Mouse (Mus musculus) embryonic fibroblast, embryonic 13.5 days (primary cell): Measurements from ENCODE around the gene Syt17. TPM values are rescaled to one million over a fixed set of nuclear protein-coding genes. Genes with fewer than 3 reads are reported as not detected.
A peak's percentile ranks its signal among the peaks of the same experiment; 100 is the strongest.

Source experiments
- H3K27ac ChIP-seq: 2 replicates; pipeline ENCODE4 v1.5.1; 2012; ENCODE audit warnings: low read length, control low read depth, inconsistent platforms; ENCODE audit not compliant: insufficient read depth
- H3K4me1 ChIP-seq: 2 replicates; pipeline ENCODE4 v1.6.1; 2011; ENCODE audit warnings: low read length; ENCODE audit not compliant: control insufficient read depth, insufficient read depth
- H3K4me3 ChIP-seq: 2 replicates; pipeline ENCODE4 v1.5.1; 2011; ENCODE audit warnings: mild to moderate bottlenecking, control low read depth, low read length; ENCODE audit not compliant: insufficient read depth
- CTCF ChIP-seq: IDR thresholded peaks from 2 replicates; pipeline ENCODE4 v1.5.1; 2011; ENCODE audit warnings: mild to moderate bottlenecking, control low read depth, low read length, moderate library complexity, borderline replicate concordance; ENCODE audit not compliant: insufficient read depth
- POLR2A ChIP-seq: IDR thresholded peaks from 2 replicates; pipeline ENCODE4 v1.6.1; 2011; ENCODE audit warnings: low read depth, mild to moderate bottlenecking, control low read depth, low read length, moderate library complexity
- polyA plus RNA-seq: library from polyadenylated mRNA; stranded (reverse); fragments of >200 nt; gene quantifications from 2 replicates; pipeline ENCODE4 v1.2.4, GENCODE M21; 2011; ENCODE audit warnings: low read depth; ENCODE audit not compliant: missing spikeins, insufficient read length

The Syt17 gene
- polyA plus RNA-seq, 1 experiment: 1.4 TPM

DNA sequence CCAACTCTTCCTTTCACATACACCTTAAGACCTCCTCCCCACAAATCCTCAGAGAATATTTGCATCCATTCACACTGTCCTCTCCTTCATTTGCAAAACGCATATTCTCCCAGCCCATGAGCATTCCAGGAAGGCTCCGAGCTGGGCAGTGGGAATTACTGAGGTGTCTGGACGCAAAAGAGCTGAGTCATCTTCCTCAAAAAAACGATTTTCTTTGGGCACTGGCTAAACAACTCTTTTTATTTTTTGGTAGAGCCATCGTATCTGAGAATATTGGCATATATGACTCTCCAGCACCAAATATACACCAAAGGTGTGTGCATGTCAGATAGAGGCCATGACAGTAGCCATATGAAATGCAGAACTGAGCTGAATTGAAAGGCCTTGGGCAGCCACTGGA, 38.9 kb upstream of the Syt17 start:
- Histone ChIP-seq H3K27ac (peak overlapping the region; percentile 49), H3K4me1 (peaks cover 8% of the 10 kb centered on the region), H3K4me3 (peak overlapping the region; percentile 37)
- TF ChIP-seq CTCF (no peak), POLR2A (no peak)

DNA sequence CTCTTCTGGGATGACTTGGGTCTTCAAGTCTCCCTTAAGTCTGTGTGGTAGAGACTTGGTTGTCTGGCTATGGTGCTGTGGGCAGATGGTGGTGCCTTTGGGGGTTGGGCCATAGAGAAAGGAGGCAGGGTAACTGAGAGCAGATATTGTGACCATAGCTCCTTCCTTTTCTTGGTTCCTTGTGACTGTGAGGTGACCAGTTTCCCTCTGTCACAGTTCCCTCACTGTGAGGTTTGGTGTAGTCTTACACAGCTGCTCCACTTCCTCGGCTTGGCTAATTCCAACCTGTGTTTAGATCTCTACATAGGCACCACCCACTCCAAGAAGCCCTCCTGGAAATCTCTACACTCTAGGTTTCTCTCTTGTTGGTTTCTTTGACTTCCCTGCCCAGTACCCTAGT, 36.0 kb upstream of the Syt17 start:
- H3K4me1 ChIP-seq: peaks cover 29% of the 10 kb centered on the region

DNA sequence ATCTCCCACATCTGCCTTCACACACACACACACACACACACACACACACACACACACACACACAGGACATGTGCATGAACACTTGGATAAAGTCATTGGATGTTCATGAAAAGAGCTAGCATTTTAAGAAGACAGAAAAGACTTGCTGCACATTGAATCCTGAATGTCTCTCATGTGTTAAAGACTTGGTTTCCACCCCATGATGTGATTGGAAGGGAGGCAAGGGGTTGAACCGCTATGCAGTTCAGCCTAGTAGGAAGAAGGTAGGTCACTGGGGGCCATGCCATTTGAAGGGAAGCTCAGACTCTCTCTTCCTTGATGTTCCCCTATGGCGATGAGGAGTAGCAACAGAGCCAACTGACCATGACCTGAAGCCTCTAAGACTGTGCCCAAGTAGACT, 34.0 kb upstream of the Syt17 start:
- peak overlapping the region; percentile 82 for H3K27ac ChIP-seq
- no peak overlapping the region for H3K4me3 ChIP-seq
- TF ChIP-seq POLR2A (no peak), CTCF (no peak)
- peaks cover 34% of the 10 kb centered on the region for H3K4me1 ChIP-seq

More for the DNA sequence above, 36.0 kb upstream of the Syt17 start:
- Histone ChIP-seq H3K4me3 (no peak overlapping the region), H3K27ac (no peak overlapping the region)
- TF ChIP-seq POLR2A (peak; percentile 22; the same call in 1 of the 2 replicates), CTCF (no peak)

DNA sequence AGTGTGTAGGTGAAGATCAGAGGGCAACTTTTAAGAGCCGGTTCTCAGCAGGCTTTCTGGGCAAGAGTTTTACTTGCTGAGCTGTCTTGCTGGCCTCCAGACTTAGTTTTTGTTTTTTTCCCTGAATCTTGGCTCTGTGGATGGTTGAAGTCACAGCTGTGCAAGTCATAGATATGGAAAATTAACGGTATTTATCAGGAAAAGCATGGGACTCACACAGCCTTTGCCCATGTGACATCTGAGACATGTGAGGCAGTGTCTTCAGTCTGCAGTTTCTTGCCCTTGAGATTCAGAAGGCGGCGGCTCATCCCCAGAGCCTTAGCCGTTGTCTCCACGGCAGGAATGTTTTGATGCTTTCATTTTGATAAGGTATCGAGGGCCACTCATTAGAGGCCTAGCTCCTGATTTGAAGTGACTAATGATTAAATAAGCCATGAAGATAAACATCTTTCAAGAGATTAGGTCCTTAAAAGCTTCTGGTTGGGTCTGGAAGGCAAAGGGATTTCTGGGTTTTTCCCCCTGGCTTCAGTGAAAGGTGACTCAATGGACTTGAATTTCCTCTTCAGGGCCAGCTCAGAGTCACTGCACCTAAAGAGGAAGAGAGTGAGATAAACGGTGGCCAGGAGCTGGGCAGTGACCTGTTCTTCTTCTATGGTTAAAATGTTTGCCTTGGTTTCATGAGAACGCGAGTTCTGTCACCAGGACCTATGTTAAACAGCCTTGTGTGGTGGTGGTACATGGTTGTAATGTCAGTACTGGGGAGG, 33.2 kb upstream of the Syt17 start:
- peak overlapping the region; percentile 82 for H3K27ac ChIP-seq
- H3K4me1 ChIP-seq: peaks cover 30% of the 10 kb centered on the region
- TF ChIP-seq CTCF: no peak
- TF ChIP-seq POLR2A: no peak
- H3K4me3 ChIP-seq: no peak overlapping the region

DNA sequence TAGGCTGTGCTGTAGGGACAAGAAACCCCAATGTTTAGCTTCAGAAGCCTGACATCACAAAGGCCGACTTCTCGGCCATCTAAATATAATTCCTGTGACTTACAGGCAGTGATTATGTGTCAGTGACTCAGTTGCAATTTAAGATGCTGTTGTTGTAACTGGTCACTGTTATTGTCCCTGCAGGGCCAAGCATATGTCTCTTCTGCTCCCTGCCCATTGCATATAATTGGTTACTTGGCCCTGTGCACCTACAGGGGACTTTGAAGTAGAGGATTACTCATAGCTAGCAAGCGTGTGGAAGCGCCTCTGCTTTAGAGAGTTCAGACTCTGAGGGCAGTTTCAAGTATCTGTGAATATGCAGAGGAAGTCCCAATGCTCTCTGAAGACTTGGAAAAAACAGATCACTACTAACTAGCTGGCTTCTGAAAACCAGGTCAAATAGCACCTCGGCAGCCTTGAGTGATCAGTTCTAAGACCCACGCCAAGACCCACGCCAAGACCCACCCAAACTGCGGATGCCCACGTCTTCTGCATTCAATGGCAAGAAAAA, 32.2 kb upstream of the Syt17 start:
- peaks cover 30% of the 10 kb centered on the region for H3K4me1 ChIP-seq
- TF ChIP-seq POLR2A (no peak), CTCF (no peak)
- no peak overlapping the region for H3K4me3 ChIP-seq
- H3K27ac ChIP-seq: peak overlapping the region; percentile 82

DNA sequence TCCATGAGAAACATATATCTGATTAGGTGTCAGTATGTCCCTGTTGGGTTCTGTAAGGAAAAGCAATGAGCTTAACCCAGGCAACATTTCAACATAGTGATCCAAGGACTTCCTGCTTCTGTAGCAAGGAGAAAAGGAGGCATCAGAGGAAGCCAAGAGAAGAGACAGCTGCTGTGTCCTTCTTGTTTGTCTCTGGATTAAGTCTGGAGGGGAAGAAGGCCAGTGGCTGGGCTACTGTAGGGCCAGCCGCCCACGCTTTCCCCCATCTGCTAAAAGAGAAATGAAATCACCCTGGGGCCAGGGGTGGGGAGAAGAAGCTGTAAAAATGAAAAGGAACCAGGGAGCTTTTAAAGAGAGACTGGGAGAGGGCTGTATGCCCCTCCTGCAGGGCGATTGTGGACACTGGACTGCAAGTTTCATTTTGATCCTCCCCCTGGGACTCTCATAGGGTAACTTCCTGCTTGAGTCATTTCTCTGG, 30.9 kb upstream of the Syt17 start:
- Histone ChIP-seq H3K4me3 (no peak overlapping the region), H3K27ac (peak overlapping the region; percentile 81), H3K4me1 (peaks cover 30% of the 10 kb centered on the region)
- TF ChIP-seq POLR2A: no peak
- no peak for TF ChIP-seq CTCF

DNA sequence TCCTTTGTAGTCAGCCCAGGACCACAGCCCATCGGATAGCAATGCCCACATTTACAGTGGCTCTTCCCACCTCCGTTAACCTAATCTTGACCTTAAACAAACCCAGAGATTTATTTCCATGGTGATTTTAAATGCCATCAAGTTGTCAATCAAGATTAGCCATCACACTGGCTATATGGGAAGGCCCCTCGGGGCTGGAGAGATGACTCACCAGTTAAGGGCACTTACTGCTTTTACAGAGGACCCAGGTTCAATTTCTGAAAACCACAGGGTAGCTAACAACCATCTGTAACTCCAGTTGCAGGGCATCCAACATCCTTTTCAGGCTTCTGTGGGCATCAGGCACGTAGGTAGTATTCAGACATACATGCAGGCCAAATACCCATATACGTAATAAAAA, 28.4 kb upstream of the Syt17 start:
- H3K4me3 ChIP-seq: no peak overlapping the region
- peaks cover 22% of the 10 kb centered on the region for H3K4me1 ChIP-seq
- TF ChIP-seq CTCF (no peak), POLR2A (no peak)
- no peak overlapping the region for H3K27ac ChIP-seq

DNA sequence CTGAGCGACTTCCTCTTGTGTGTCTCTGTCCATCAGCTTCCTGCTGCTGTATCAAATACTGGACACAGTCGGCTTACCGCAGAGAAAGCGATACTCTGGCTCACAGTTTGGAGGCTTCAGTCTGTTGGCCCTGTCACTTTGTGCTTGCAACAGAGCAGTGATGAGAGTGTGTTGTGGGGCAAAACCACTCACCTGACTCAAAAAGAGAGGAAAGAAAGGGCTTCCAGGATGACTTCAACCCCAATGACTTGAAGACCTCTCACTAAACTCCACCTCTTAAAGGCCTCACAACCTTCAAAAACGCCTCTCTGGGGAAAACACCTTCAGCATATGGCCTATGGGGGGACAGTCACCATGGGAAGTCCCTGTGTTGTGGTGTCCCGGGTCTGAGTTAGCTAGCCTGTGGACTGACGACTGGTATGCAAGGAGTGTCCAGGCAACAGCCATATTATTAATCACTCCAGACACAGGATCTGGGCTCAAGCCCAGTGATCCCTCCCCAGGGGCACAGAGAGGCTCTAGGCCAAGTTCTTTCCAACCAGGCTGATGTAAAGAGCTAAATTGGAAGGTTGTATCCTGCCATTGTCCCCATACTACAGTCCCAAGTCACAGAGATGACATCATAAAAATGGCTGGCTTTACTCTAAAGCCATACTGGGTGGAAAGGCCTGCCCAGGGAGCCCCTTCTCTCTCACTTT, 27.1 kb upstream of the Syt17 start:
- TF ChIP-seq POLR2A (no peak), CTCF (no peak)
- no peak overlapping the region for H3K27ac ChIP-seq
- H3K4me3 ChIP-seq: no peak overlapping the region
- H3K4me1 ChIP-seq: peaks cover 11% of the 10 kb centered on the region; the same call in 1 of the 2 replicates

DNA sequence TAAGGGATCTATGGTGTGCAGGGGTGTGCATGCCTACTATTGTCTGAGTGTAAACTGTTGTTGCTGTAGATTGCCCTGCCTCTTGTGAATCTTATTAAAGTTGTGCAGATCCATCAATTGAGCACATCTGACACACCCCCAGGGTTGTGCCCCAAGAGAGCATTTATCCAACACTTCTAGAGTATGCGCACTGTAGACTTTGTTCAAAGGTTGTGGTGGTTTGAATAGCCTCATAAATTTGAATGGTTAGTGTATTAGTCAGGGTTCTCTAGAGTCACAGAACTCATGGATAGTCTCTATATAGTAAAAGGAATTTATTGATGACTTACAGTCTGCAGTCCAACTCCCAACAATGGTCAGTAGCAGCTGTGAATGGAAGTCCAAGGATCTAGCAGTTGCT, 24.9 kb upstream of the Syt17 start:
- H3K27ac ChIP-seq: no peak overlapping the region
- no peak for TF ChIP-seq POLR2A
- TF ChIP-seq CTCF: no peak

DNA sequence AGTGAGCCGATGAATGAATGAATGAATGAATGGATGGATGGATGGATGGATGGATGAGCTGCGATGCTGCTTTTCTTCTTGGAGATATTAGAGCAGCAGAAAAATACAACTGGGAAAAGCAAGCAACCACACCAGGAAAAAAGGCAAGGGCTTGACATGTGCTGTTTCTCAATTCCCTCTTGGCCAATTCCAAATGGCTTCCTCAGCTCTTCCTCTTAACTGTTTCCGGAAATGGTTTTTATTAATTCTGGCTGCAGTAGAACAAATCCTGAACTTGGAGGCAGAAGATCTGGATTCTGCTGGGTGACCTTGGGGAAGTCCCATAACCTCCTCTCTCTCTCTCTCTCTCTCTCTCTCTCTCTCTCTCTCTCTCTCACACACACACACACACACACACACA, 20.0 kb upstream of the Syt17 start:
- Histone ChIP-seq H3K4me3 (no peak overlapping the region), H3K4me1 (peaks cover under 1% of the 10 kb centered on the region; the same call in 1 of the 2 replicates), H3K27ac (no peak overlapping the region)
- TF ChIP-seq POLR2A (no peak), CTCF (no peak)

More for the DNA sequence above, 24.9 kb upstream of the Syt17 start:
- no peaks in the 10 kb centered on the region for H3K4me1 ChIP-seq
- no peak overlapping the region for H3K4me3 ChIP-seq

DNA sequence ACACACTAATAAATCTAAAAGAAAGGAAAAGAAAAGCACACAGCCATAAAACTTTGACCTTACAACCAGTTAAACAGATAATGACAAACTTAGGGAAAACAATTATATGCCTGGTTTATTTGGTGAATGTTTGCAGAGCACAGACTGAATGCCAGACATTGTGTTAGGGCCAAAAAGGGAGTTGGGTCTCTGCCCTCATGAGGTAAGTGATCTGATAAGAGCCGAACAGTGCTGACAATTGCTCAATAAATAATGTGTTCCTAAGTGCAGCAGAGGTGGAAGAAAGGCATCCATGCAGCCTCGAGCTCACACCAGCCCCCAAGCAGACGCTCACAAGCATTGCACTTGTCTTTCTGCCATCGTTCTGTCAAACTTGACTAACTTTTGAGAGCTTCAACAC, 16.4 kb upstream of the Syt17 start:
- TF ChIP-seq CTCF: no peak
- no peak for TF ChIP-seq POLR2A
- Histone ChIP-seq H3K4me3 (no peak overlapping the region), H3K27ac (no peak overlapping the region), H3K4me1 (peaks cover 3% of the 10 kb centered on the region; the same call in 1 of the 2 replicates)
